Mouse (Mus musculus) liver, embryonic 11.5 days (tissue): ENCODE results near the gene Notch1. TPM values are rescaled to one million over a fixed set of nuclear protein-coding genes. Genes with fewer than 3 reads are reported as not detected.

Experiments used
- ATAC-seq: fragments of 200-750 bp; cut with Nextera tagmentation; replicated peaks from 2 replicates; pipeline ENCODE4 v1.8.0; 2017; ENCODE audit warnings: moderate number of reproducible peaks, mild to moderate bottlenecking, moderate TSS enrichment, moderate library complexity; ENCODE audit not compliant: low FRiP score
- DNase-seq: peaks from one replicate; pipeline ENCODE4 v3.0.0-alpha.2; 2017; ENCODE audit warnings: low spot score
- H3K27ac ChIP-seq: fragments of 300-500 bp; sonication (generic); 2 replicates; pipeline ENCODE4 v1.5.1; 2014; ENCODE audit warnings: mild to moderate bottlenecking, low read depth, low read length, control low read depth
- H3K27me3 ChIP-seq: fragments of 300-500 bp; sonication (generic); replicated peaks from 2 replicates; pipeline ENCODE4 v1.6.1; 2014; ENCODE audit warnings: low read length, mixed read lengths; ENCODE audit not compliant: control insufficient read depth, insufficient read depth
- H3K36me3 ChIP-seq: fragments of 300-500 bp; sonication (generic); 2 replicates; pipeline ENCODE4 v1.6.1; 2014; ENCODE audit warnings: mild to moderate bottlenecking, low read length, moderate library complexity, mixed read lengths; ENCODE audit not compliant: control insufficient read depth, insufficient read depth
- H3K4me1 ChIP-seq: fragments of 300-500 bp; sonication (generic); replicated peaks from 2 replicates; pipeline ENCODE4 v1.6.1; 2014; ENCODE audit warnings: low read length, mixed read lengths; ENCODE audit not compliant: control insufficient read depth, insufficient read depth
- H3K4me2 ChIP-seq: fragments of 300-500 bp; sonication (generic); 2 replicates; pipeline ENCODE4 v1.6.1; 2014; ENCODE audit warnings: mild to moderate bottlenecking, control low read depth, moderate library complexity
- H3K4me3 ChIP-seq: fragments of 300-500 bp; sonication (generic); 2 replicates; pipeline ENCODE4 v1.5.1; 2014; ENCODE audit warnings: low read depth, low read length, control low read depth
- H3K9ac ChIP-seq: fragments of 300-500 bp; sonication (generic); 2 replicates; pipeline ENCODE4 v1.6.1; 2014; ENCODE audit warnings: low read depth, low read length, control low read depth
- H3K9me3 ChIP-seq: fragments of 300-500 bp; sonication (generic); 2 replicates; pipeline ENCODE4 v1.6.1; 2016; ENCODE audit warnings: low read length, inconsistent platforms, mixed read lengths; ENCODE audit not compliant: control insufficient read depth
- WGBS: fragments of 180-500 bp; shearing (Covaris S2); extraction: QIAGEN DNeasy Blood & Tissue Kit; methylation state at CpG from one replicate; pipeline ENCODE4 v1.1.7; 2014; 5-methylcytosine and 5-hydroxymethylcytosine counted together
- polyA plus RNA-seq: library from polyadenylated mRNA; unstranded; fragments of >200 nt; fragmentation: Nextera tagmentation; extraction: Ambion mirVana; gene quantifications from 2 replicates; pipeline ENCODE4 v1.2.1, GENCODE M21; 2014

Notch1 gene
- polyA plus RNA-seq, 1 experiment from 2014 or later, result 7.1 TPM

GRCm38 (mm10) chr2:26501651-26502141, 14.8 kb downstream of the Notch1 start:
- Histone ChIP-seq H3K9ac (no peak overlapping the region), H3K4me3 (peak overlapping the region; percentile 64), H3K27ac (no peak overlapping the region), H3K4me1 (peaks cover 15% of the 10 kb centered on the region), H3K36me3 (no peaks in the 10 kb centered on the region), H3K4me2 (peak overlapping the region; percentile 83), H3K9me3 (no peaks in the 10 kb centered on the region), H3K27me3 (peaks cover 38% of the 10 kb centered on the region)
- 11% methylated on average over 15 of the region's 15 CpGs for whole genome bisulfite sequencing
- no peak for ATAC-seq
- no peak for DNase-seq

- no peak for ATAC-seq
- DNase-seq, result no peak
- H3K4me2 ChIP-seq, result peak overlapping the region; percentile 83
- H3K27me3 ChIP-seq, result peaks cover 38% of the 10 kb centered on the region
- 0 out of 2 replicates have a peak overlapping the region, but pooled peaks have one; percentile 64 for H3K4me3 ChIP-seq
- peaks cover 22% of the 10 kb centered on the region for H3K4me1 ChIP-seq
- H3K9me3 ChIP-seq, result no peaks in the 10 kb centered on the region
- H3K36me3 ChIP-seq, result no peaks in the 10 kb centered on the region
- H3K9ac ChIP-seq, result no peak overlapping the region
- WGBS, result 57% methylated on average over 14 of the region's 14 CpGs
- no peak overlapping the region for H3K27ac ChIP-seq
These were observed 15.7 kb downstream of the Notch1 start for GRCm38 (mm10) chr2:26500599-26501370.

GRCm38 (mm10) chr2:26500027-26500598, 16.4 kb downstream of the Notch1 start:
- ATAC-seq (no peak), DNase-seq (no peak)
- no peak overlapping the region for H3K27ac ChIP-seq
- no peaks in the 10 kb centered on the region for H3K9me3 ChIP-seq
- H3K4me1 ChIP-seq, result peaks cover 22% of the 10 kb centered on the region
- WGBS, result 70% methylated on average over 4 of the region's 4 CpGs
- no peak overlapping the region for H3K9ac ChIP-seq
- no peaks in the 10 kb centered on the region for H3K36me3 ChIP-seq
- no peak overlapping the region for H3K4me2 ChIP-seq
- H3K27me3 ChIP-seq, result peaks cover 38% of the 10 kb centered on the region
- no peak overlapping the region for H3K4me3 ChIP-seq

- Histone ChIP-seq H3K9ac (no peak overlapping the region), H3K27ac (no peak overlapping the region), H3K4me2 (0 out of 2 replicates have a peak overlapping the region, but pooled peaks have one; percentile 18), H3K36me3 (no peaks in the 10 kb centered on the region), H3K4me1 (peaks cover 30% of the 10 kb centered on the region), H3K27me3 (peaks cover 28% of the 10 kb centered on the region), H3K4me3 (no peak overlapping the region), H3K9me3 (no peaks in the 10 kb centered on the region)
- DNase-seq, result no peak
- no peak for ATAC-seq
- 61% methylated on average over 8 of the region's 8 CpGs for WGBS
These were observed 17.8 kb downstream of the Notch1 start for GRCm38 (mm10) chr2:26498694-26499093.

- Histone ChIP-seq H3K9ac (no peak overlapping the region), H3K4me1 (peaks cover 35% of the 10 kb centered on the region), H3K27me3 (peaks cover 21% of the 10 kb centered on the region), H3K9me3 (no peaks in the 10 kb centered on the region), H3K4me3 (no peak overlapping the region), H3K4me2 (0 out of 2 replicates have a peak overlapping the region, but pooled peaks have one; percentile 18), H3K36me3 (no peaks in the 10 kb centered on the region), H3K27ac (no peak overlapping the region)
- ATAC-seq (no peak), DNase-seq (no peak)
- 53% methylated on average over 11 of the region's 11 CpGs for WGBS
These were observed 18.5 kb downstream of the Notch1 start for GRCm38 (mm10) chr2:26497861-26498533.

- H3K9me3 ChIP-seq, result no peaks in the 10 kb centered on the region
- peaks cover 48% of the 10 kb centered on the region for H3K4me1 ChIP-seq
- ATAC-seq (no peak; the same call in 1 of the 2 replicates), DNase-seq (no peak)
- H3K4me2 ChIP-seq, result no peak overlapping the region
- peaks cover 6% of the 10 kb centered on the region for H3K27me3 ChIP-seq
- no peak overlapping the region for H3K27ac ChIP-seq
- H3K9ac ChIP-seq, result no peak overlapping the region
- no peaks in the 10 kb centered on the region for H3K36me3 ChIP-seq
- WGBS, result 57% methylated on average over 3 of the region's 3 CpGs
- no peak overlapping the region for H3K4me3 ChIP-seq
These were observed 20.0 kb downstream of the Notch1 start for GRCm38 (mm10) chr2:26496451-26496850.

- no peak for DNase-seq
- no peaks in the 10 kb centered on the region for H3K36me3 ChIP-seq
- H3K4me3 ChIP-seq, result no peak overlapping the region
- WGBS, result 78% methylated on average over 2 of the region's 2 CpGs
- H3K27me3 ChIP-seq, result no peaks in the 10 kb centered on the region
- H3K4me2 ChIP-seq, result no peak overlapping the region
- no peaks in the 10 kb centered on the region for H3K9me3 ChIP-seq
- H3K9ac ChIP-seq, result no peak overlapping the region
- ATAC-seq, result no peak
- no peak overlapping the region for H3K27ac ChIP-seq
- H3K4me1 ChIP-seq, result peaks cover 48% of the 10 kb centered on the region
These were observed 20.8 kb downstream of the Notch1 start for GRCm38 (mm10) chr2:26495701-26496100.

GRCm38 (mm10) chr2:26494991-26495390, 21.5 kb downstream of the Notch1 start:
- Histone ChIP-seq H3K27me3 (no peaks in the 10 kb centered on the region), H3K9me3 (no peaks in the 10 kb centered on the region), H3K4me3 (no peak overlapping the region), H3K9ac (no peak overlapping the region), H3K27ac (no peak overlapping the region), H3K4me1 (peaks cover 53% of the 10 kb centered on the region), H3K36me3 (no peaks in the 10 kb centered on the region), H3K4me2 (no peak overlapping the region)
- WGBS, result 69% methylated on average over 5 of the region's 5 CpGs
- no peak for ATAC-seq
- DNase-seq, result no peak
